Mouse (Mus musculus) ES-E14 (cell line): ENCODE results near the gene Eppin. TPM values are rescaled to one million over a fixed set of nuclear protein-coding genes. Genes with fewer than 3 reads are reported as not detected.

Source experiments
- DNase-seq: peaks from one replicate; pipeline ENCODE4 v3.0.0-alpha.2; 2013; ENCODE audit warnings: low read depth, low spot score
- H3K27ac ChIP-seq: 2 replicates; pipeline ENCODE4 v1.5.1; 2012; ENCODE audit warnings: low read depth, mild to moderate bottlenecking, low read length, moderate library complexity, mixed read lengths; ENCODE audit not compliant: poor library complexity, insufficient read depth, severe bottlenecking
- H3K36me3 ChIP-seq: 2 replicates; pipeline ENCODE4 v1.6.1; 2012; ENCODE audit warnings: mild to moderate bottlenecking, low read length, moderate library complexity, mixed read lengths; ENCODE audit not compliant: control insufficient read depth, poor library complexity, insufficient read depth, severe bottlenecking
- H3K4me1 ChIP-seq, 2 experiments: fragments of 150-350 bp in 1 of 2; sonication (generic) in 1 of 2; 2 replicates each; pipeline ENCODE4 v1.6.1; 2012; ENCODE audit warnings: low read length in 2 of 2, mild to moderate bottlenecking in 1 of 2, mixed read lengths in 1 of 2; ENCODE audit not compliant: control insufficient read depth in 2 of 2, insufficient read depth in 2 of 2, poor library complexity in 1 of 2
- H3K4me3 ChIP-seq, 2 experiments: fragments of 150-350 bp in 1 of 2; sonication (generic) in 1 of 2; 2 replicates each; pipeline ENCODE4 v1.5.1; 2012; ENCODE audit warnings: low read length in 2 of 2, low read depth in 1 of 2, mild to moderate bottlenecking in 1 of 2, mixed read lengths in 1 of 2; ENCODE audit not compliant: insufficient read depth in 1 of 2, poor library complexity in 1 of 2, severe bottlenecking in 1 of 2
- H3K9ac ChIP-seq: 2 replicates; pipeline ENCODE4 v1.6.1; 2012; ENCODE audit warnings: low read depth, mild to moderate bottlenecking, low read length, mixed read lengths; ENCODE audit not compliant: poor library complexity, insufficient read depth, severe bottlenecking
- H3K9me3 ChIP-seq: fragments of 150-350 bp; sonication (generic); 2 replicates; pipeline ENCODE4 v1.6.1; 2012; ENCODE audit warnings: low read depth, mild to moderate bottlenecking, low read length; ENCODE audit not compliant: control insufficient read depth, insufficient read depth
- CHD2 ChIP-seq: IDR thresholded peaks from 2 replicates; pipeline ENCODE4 v1.6.1; 2014; ENCODE audit warnings: mild to moderate bottlenecking, low read depth, low read length, inconsistent platforms
- HCFC1 ChIP-seq: IDR thresholded peaks from 2 replicates; pipeline ENCODE4 v1.6.1; 2012; ENCODE audit warnings: low read length, inconsistent platforms, borderline replicate concordance; ENCODE audit not compliant: insufficient read depth
- MAFK ChIP-seq: IDR thresholded peaks from 2 replicates; pipeline ENCODE4 v1.6.1; 2014; ENCODE audit warnings: mild to moderate bottlenecking, low read depth, low read length, inconsistent platforms; ENCODE audit not compliant: insufficient read depth
- ZC3H11A ChIP-seq: IDR thresholded peaks from 2 replicates; pipeline ENCODE4 v1.6.1; 2012; ENCODE audit warnings: low read depth, mild to moderate bottlenecking, inconsistent platforms, low read length, borderline replicate concordance
- ZNF384 ChIP-seq: IDR thresholded peaks from 2 replicates; pipeline ENCODE4 v1.6.1; 2012; ENCODE audit warnings: low read depth, low read length, inconsistent platforms
- in situ Hi-C, 2 experiments: fragments of 600-800 bp; cut with MboI; formaldehyde crosslinking; loops; one replicate each; pipeline ENCODE4 v1.15.1; 2025; ENCODE audit warnings: low sequenced_read_pairs in 2 of 2, inconsistent platforms in 1 of 2; ENCODE audit not compliant: unreplicated experiment in 2 of 2
- total RNA-seq: library from RNA; depleted of rRNA; stranded (reverse); fragments of 300-350 nt; gene quantifications from 2 replicates; pipeline ENCODE4 v1.2.3, GENCODE M21; 2012; rRNA removed

Eppin gene
- not detected in 2 replicates for total RNA-seq

GRCm38 (mm10) chr2:164593494-164593893 is at the start of gene Eppin:
TSS of gene Eppin (minus strand) at chr2:164593594.
- no peak within 1 kb of the TSS for H3K4me3 ChIP-seq
- H3K27ac ChIP-seq: no peak within 1 kb of the TSS
- H3K36me3 ChIP-seq: no peaks in the 10 kb centered on the region
- DNase-seq: no peak
- H3K4me1 ChIP-seq: 0 out of 4 replicates have a peak, but pooled peaks cover 0 to 3% of the 10 kb centered on the region in 2 experiments
- in situ Hi-C loops: loop anchor here in 1 of 2 experiments (10.0 kb wide), 1 partner anchor 131 kb away; no protein-coding TSS in a partner anchor
- H3K9ac ChIP-seq: no peak within 1 kb of the TSS
- TF ChIP-seq HCFC1: no peak
- TF ChIP-seq ZNF384: no peak
- TF ChIP-seq CHD2: no peak
- TF ChIP-seq ZC3H11A: no peak
- H3K9me3 ChIP-seq: no peaks in the 10 kb centered on the region

DNA sequence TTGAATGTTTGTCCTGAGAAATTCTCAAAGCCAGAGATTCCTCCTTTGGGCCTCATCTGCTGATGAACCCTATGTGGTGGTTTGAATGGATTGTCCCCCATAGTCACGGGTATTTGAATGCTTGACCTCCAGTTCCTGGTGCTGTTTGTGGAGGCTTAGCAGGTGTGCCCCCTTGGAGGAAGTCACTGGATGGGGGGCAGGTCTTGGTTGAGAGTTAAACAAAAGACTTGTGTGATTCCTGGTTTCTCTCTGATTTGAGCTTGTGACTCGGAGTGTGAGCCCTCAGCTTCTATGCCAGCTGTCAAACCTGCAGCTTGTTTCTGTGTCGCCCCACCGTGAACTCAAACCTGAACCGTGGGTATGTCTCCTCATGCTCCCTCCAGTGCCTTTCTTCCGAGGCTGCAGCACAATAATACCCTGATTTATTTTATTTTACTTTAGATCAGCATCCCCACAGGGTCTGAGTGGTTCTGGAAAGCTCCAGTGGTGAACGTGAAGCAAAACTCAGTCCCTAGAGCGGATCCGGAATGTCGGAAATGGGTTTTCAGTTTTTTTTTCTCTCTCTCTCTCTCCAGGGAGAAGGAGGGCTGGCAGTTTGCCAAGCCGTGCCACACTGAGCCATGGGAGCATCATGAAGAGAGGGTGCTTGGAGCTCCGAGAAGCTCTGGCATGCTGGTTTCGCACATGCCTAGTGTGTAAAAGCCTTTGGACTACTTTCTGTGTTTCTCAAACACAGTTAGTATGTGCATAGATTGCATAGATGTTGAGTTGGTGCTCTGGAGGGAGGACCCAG is 48.7 kb upstream of the Eppin start:
- Histone ChIP-seq H3K4me3 (no peak overlapping the region), H3K9me3 (no peaks in the 10 kb centered on the region), H3K36me3 (no peaks in the 10 kb centered on the region), H3K4me1 (no peaks in the 10 kb centered on the region), H3K27ac (no peak overlapping the region), H3K9ac (no peak overlapping the region)
- TF ChIP-seq CHD2 (no peak), MAFK (no peak), HCFC1 (no peak), ZNF384 (no peak), ZC3H11A (no peak)
- no peak for DNase-seq
- in situ Hi-C loops: no loop called here

GRCm38 (mm10) chr2:164641129-164641528 is 47.7 kb upstream of the Eppin start:
- in situ Hi-C loops: no loop called here
- TF ChIP-seq CHD2 (no peak), ZNF384 (peak; percentile 92), ZC3H11A (no peak), HCFC1 (no peak), MAFK (peak; percentile 31; the same call in 1 of the 2 replicates)
- Histone ChIP-seq H3K9me3 (no peaks in the 10 kb centered on the region), H3K27ac (no peak overlapping the region), H3K9ac (no peak overlapping the region), H3K4me1 (no peaks in the 10 kb centered on the region), H3K4me3 (no peak overlapping the region), H3K36me3 (no peaks in the 10 kb centered on the region)
- no peak for DNase-seq

DNA sequence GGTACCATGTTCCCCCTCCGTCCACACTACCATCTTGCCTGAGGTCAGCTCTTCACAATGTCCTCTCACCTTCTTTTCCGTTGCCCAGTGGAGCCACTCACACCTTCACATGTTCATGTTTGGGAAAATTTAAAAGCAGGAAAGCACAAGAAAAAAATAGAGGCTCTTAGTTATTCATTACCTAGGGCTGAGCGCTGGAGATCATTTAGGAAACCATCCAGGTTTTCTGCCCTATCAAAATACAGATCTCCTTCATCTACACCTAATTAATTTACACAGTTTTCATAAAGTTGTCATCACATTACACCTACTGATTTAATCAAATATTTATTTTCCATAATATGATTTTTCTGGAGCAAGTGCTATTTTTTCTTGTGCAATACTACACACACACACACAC is 45.3 kb upstream of the Eppin start, which contains the start of gene Wfdc16:
Gene Wfdc16 (minus strand): TSS at position 101 of the 400 bp plus-strand sequence.
- H3K27ac ChIP-seq: no peak within 1 kb of the TSS
- in situ Hi-C loops: no loop called here
- no peak within 1 kb of the TSS for H3K9ac ChIP-seq
- no peak for TF ChIP-seq HCFC1
- no peak for TF ChIP-seq CHD2
- no peak for TF ChIP-seq ZC3H11A
- TF ChIP-seq ZNF384: no peak
- no peak within 1 kb of the TSS for H3K4me3 ChIP-seq
- no peaks in the 10 kb centered on the region for H3K9me3 ChIP-seq
- DNase-seq: no peak
- no peaks in the 10 kb centered on the region for H3K4me1 ChIP-seq
- H3K36me3 ChIP-seq: no peaks in the 10 kb centered on the region

- DNase-seq: no peak
- Histone ChIP-seq H3K36me3 (no peaks in the 10 kb centered on the region), H3K27ac (no peak overlapping the region), H3K4me3 (no peak overlapping the region), H3K4me1 (no peaks in the 10 kb centered on the region), H3K9ac (no peak overlapping the region), H3K9me3 (no peaks in the 10 kb centered on the region)
- in situ Hi-C loops: no loop called here
- no peak for TF ChIP-seq MAFK
Observed at GRCm38 (mm10) chr2:164635266-164635665, 41.9 kb upstream of the Eppin start.
